Mouse (Mus musculus) ZHBTc4 (cell line): ENCODE measurements around the gene P3h3.
"Not testable (repeated sequence)": the region's sequence is repeated elsewhere in the genome, so short reads cannot be mapped to it uniquely, and the experiment has no call there.

ENCODE experiments used
- DNase-seq: peaks from one replicate; pipeline ENCODE4 v3.0.0-alpha.2; 2011; ENCODE audit warnings: low read depth, low spot score

Gene P3h3

DNA sequence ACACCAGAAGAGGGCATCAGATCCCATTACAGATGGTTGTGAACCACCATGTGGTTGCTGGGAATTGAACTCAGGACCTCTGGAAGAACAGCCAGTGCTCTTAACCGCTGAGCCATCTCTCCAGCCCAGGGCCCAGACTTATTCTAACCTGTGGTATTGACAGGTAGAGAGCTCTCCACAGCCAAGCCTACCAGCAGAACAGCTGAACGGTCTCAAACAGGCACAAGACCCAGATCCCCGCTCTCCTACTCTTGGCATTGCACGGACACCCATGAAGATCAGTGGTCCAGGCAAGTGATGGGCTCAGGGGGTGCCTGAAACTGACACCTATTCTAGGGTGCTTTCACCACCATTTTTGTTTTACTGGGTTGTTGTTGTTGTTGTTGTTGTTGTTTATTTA, 26.4 kb downstream of the P3h3 start:
- DNase-seq: peak; percentile 46

- peak; percentile 98 for DNase-seq
These were observed 27.5 kb downstream of the P3h3 start for GRCm38 (mm10) chr6:124829799-124830700.

- peak; percentile 100 for DNase-seq
These were observed 28.4 kb downstream of the P3h3 start, which contains the start of the genes Usp5 and Cdca3 for GRCm38 (mm10) chr6:124828868-124829798. Gene Usp5 (minus strand): TSS chr6:124829484. Gene Cdca3 (plus strand): TSS chr6:124829547.

GRCm38 (mm10) chr6:124828101-124828592, 29.4 kb downstream of the P3h3 start:
- DNase-seq: peak; percentile 90

- DNase-seq: no peak
These were observed 35.5 kb downstream of the P3h3 start for GRCm38 (mm10) chr6:124822049-124822448.

DNA sequence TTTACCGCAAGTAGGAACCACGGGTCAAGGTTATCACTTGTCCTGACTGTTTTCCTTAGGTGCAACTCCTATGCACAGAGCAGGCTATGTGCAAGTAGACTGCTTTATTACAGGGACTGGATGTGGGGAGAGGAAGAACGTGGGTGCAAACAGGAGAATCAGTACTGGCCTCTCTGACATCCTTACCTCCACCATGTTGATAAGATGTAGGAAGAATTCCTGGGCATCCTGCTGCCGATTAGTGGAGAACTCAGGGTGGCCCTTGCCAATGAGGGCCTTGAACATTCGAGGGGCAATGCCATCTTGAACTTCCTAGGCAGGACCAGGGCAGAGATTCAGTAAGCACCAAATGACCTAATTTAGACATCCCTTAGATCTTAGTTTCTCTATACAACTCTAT, 36.7 kb downstream of the P3h3 start:
- no peak for DNase-seq

DNA sequence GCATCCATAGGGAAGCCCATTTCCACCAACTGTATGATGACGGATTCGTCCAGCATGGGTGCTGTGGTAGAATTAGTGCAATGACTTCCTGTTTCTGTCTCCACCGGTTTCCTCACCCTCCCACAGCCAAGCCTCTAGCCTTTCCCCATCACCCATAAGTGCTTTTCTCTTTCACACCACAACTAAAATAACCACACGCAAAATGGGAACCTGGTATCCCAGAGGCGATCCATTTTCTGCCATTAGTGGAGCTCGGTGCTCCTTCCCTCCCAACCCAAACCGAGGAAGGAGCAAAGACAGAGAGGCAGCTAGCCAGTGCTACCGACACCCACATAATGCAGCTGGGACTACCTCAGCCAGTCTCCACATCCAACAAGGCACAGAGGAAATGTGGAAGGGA, 39.6 kb downstream of the P3h3 start:
- no peak for DNase-seq

DNA sequence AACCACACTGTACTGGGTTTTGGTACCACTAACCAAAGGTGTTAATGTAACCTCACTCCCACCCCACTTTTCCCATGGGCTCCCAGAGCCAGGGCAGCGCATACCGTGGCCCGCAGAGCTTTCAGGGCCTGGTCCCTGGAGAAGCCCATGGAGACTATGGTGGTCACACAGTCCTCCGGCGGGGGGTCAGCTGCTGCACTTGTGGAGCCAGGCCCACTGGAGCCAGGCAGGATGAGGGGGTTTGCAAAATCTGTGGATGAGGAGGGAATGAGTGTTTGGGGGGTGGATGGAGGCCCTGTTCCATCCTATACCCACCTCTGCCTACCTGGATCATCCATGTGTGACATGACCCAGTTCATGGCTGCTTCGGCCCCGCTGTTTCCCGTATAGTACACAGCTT, 40.0 kb downstream of the P3h3 start:
- no peak for DNase-seq

DNA sequence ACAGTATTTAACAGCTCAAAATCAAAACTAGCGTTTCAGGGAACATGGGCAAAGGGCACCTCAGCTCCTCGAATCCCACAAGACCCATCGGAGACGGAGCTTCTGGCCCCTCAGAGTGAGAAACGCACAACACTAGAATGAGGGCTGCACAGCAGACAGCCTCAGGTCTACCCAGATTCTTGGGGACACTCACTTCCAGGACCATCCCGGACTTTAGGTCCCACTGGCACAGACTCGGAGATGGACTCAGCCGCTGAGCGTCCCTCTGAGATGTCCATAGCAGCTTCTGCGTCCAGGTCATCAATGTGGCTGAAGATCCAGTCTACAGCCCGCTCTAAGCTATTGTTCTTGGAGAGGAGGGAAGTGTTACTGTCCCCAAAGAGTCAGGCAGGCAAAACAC, 40.4 kb downstream of the P3h3 start:
- no peak for DNase-seq

- no peak for DNase-seq
These were observed 40.9 kb downstream of the P3h3 start for GRCm38 (mm10) chr6:124816611-124817010.

DNA sequence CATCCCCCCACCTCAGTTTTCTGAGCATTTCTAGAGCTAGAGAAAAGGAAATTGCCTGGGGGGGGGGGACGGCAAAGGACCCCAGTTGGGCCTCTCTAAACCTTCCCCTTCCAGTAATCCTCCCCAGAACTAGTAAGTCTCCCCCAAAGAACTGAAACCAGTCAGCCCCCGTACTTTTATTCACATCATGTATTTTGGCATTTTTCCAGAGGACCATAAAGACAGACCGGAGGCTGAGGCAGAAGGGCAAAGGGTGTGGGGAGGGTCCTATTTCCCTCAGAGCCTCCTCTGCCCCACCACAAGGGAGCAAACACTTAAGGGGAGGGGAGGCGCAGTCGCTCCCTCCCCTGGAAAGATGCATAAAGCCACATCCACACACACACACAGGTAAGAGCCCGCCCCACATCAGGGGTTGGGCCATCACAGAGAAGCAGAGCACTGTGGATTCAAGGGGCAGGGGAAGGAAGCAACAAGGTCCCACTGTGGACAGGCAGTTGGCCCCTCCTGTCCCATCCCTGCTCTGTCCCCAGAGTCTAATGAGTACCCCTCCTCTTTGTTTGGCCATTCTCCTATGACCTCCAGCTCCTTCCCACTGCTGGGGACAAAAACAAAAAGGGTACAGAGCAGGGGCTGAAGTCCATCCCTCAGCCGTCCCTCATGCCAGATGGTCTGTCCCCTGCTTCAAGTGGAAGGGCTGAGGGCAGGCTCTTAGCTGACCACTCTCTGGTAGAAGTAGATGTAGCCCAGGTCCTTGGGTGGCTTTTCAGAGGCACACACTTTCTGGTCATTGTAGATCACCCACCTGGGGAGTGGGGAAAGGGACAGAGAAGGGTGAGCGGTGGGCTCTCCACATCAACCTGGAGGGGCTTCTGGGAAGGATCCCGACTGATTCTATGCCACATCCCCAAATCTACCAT, 42.4 kb downstream of the P3h3 start:
- DNase-seq: no peak

GRCm38 (mm10) chr6:124814448-124814847, 43.1 kb downstream of the P3h3 start:
- DNase-seq: peak; percentile 24

DNA sequence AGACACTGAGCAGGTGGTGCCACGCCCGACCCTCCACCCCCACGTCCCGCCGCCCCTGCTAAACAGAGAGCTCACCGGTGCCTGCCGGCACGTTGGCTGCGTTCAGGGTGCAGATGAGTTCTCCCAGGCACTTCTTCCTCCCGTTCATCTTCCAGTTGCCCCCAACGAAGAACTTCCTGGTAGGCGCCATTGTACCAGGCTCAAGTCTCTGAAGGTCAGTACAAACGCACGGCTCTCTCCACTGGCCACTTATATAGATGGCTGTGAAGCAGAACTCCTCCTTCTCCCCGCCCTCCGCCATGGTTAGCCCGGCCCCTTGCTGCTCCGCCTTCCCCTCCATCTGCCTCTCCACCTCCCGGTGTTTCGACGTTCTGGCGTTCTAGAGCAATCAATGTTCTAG, 43.6 kb downstream of the P3h3 start, which contains the start of gene Tpi1:
Gene Tpi1, minus strand, starts transcription at position 364 of the 400 bp plus-strand sequence.
- peak; percentile 93 for DNase-seq

DNA sequence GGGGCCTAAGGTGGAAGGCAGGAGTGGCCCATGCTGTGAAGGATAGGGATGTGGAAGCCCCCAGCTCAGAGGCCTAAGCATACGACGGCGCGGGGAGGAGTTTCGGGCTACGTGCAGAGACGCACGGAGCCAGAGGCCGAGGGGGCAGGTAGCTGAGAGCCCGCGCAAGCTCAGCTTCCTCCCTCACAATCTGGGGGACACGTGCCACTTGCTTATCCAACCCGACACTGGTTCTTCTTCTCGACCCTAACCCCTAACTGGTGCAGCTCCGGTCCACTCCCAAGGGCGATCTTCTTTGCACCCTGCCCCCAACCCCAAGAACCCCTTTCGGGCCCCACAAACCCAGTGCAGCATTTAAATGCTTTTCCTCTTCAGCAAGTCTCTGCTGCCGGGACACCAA, 44.1 kb downstream of the P3h3 start:
- peak; percentile 76 for DNase-seq

DNA sequence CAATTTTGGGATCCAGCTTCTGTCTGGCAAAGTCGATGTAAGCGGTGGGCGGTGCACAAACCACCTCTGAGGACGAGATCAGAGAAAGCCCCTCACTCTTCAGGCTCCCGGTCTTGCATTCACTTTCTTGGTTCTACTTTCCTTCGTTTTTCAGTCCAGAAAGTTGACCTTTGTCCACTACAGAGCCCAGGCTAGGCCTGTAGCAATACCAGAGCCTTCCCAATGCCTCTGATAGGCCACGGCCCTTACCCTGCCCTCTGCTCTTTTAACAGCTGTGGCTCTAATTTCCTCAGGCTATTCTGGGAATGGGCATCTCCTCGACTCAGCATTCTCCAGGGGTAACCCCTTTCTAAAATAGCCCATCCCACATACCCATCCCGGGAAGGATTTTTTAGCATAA, 44.7 kb downstream of the P3h3 start:
- no peak for DNase-seq

- peak; percentile 21 for DNase-seq
These were observed 45.6 kb downstream of the P3h3 start for GRCm38 (mm10) chr6:124811701-124812560.

DNA sequence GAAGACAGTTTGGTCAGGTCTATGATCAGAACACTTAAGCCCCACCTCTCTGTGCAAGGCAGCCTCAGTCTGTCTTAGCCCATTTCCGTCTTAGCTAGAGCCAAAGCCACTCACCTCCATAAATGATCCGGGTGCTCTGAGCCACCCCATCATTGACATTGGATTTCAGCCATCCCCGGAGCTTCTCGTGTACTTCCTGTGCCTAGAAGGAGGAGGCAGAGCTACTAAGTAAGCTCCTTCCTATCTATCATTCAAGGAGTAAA, 46.2 kb downstream of the P3h3 start:
- no peak for DNase-seq

DNA sequence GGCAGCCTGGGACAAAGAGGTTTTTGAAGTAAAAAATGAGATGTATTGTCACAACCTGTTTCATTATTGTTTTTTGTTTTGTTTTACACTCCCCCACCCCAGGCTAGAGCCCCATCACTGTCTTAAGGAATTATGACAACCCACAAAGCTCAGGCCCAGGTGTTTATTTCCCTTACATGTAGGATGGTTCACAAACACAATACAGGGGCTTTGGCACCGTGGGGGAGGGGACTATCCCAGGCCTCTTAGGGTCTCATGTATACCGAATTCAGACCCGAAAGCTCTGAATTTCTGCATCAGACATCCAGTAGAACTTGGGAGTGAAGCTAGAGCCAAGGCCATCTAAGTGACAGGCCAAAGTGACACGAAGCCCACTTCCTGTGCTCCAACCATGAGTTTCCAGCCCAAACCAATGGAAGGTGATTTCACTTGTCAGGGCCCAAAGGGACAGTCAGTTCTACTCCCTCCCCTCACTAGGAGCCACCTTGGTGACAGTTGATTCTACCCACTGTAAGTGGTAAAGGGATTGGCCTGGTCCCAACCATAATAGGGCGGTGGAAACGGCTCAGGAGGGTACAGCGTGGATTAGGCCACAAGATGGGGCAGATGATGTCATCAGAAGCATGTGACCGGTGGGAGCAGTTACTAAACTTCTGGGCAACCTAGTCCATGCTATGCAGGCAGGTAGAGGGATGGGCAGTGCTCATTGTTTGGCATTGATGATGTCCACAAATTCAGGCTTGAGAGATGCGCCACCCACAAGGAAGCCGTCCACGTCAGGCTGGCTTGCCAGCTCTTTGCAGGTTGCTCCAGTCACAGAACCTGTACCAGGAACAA, 46.8 kb downstream of the P3h3 start:
- not testable (repeated sequence) for DNase-seq
